Mouse (Mus musculus) embryonic fibroblast, embryonic 13.5 days (primary cell): ENCODE results near the gene Zfp462. TPM values are rescaled to one million over a fixed set of nuclear protein-coding genes. Genes with fewer than 3 reads are reported as not detected.

ENCODE experiments used
- H3K27ac ChIP-seq: 2 replicates; pipeline ENCODE4 v1.5.1; 2012; ENCODE audit warnings: low read length, control low read depth, inconsistent platforms; ENCODE audit not compliant: insufficient read depth
- H3K4me1 ChIP-seq: 2 replicates; pipeline ENCODE4 v1.6.1; 2011; ENCODE audit warnings: low read length; ENCODE audit not compliant: control insufficient read depth, insufficient read depth
- H3K4me3 ChIP-seq: 2 replicates; pipeline ENCODE4 v1.5.1; 2011; ENCODE audit warnings: mild to moderate bottlenecking, control low read depth, low read length; ENCODE audit not compliant: insufficient read depth
- CTCF ChIP-seq: IDR thresholded peaks from 2 replicates; pipeline ENCODE4 v1.5.1; 2011; ENCODE audit warnings: mild to moderate bottlenecking, control low read depth, low read length, moderate library complexity, borderline replicate concordance; ENCODE audit not compliant: insufficient read depth
- POLR2A ChIP-seq: IDR thresholded peaks from 2 replicates; pipeline ENCODE4 v1.6.1; 2011; ENCODE audit warnings: low read depth, mild to moderate bottlenecking, control low read depth, low read length, moderate library complexity
- polyA plus RNA-seq: library from polyadenylated mRNA; stranded (reverse); fragments of >200 nt; gene quantifications from 2 replicates; pipeline ENCODE4 v1.2.4, GENCODE M21; 2011; ENCODE audit warnings: low read depth; ENCODE audit not compliant: missing spikeins, insufficient read length

Gene Zfp462
- polyA plus RNA-seq, 1 experiment = 23.7 TPM

DNA sequence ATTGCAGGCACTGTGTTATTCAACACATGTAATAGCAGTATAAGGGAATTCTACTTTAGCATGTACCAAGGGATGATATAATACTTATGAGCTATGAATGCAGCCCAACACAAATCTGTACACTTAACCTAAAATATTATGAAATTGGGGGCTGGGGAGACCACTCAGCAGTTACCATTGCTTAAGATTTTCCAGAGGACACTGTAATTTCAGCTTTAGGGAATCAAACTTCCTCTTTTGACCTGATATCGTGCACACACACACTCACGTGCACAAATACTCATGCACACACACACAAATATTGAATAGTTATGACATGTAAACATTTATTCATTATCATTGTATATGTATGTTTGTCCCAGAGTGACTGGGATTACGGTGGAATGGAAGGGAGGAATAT, 179.3 kb downstream of the Zfp462 start:
- TF ChIP-seq POLR2A (no peak), CTCF (no peak)
- Histone ChIP-seq H3K4me1 (no peaks in the 10 kb centered on the region), H3K4me3 (no peak overlapping the region), H3K27ac (no peak overlapping the region)

DNA sequence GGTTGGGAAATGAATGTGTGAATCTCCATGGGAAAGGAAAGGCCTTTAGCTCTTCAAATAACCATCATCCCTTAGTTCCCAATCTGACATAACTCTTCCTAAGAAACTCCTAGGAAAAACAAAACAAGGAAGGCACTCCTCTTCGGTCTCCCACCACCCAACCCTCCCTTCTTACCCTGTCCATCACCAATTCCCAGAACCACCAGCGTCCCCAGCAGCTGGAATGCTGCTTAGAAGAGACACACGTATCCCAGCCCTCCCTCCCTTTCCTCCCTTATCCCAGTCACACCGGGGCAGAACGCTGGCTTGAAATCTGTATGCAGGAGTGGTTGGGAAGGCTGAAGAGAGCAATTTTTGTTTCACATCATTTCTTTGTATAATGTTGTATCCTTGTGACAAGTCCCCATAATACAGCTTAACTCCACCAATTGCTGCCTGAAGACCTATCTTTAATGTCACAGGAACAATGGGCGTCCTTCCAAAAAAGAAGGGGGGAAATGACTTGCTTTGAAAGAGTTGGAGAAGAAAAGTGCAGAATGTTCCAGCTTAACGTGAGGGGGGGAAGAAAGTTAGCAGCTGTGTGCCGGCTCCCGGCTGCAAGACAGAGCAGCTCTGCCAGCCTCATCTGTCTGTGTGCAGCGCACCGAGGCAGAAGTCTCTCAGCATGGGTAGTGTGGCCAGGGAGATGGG, 180.3 kb downstream of the Zfp462 start:
- TF ChIP-seq POLR2A (no peak), CTCF (no peak)
- Histone ChIP-seq H3K4me1 (no peaks in the 10 kb centered on the region), H3K4me3 (no peak overlapping the region), H3K27ac (no peak overlapping the region)

DNA sequence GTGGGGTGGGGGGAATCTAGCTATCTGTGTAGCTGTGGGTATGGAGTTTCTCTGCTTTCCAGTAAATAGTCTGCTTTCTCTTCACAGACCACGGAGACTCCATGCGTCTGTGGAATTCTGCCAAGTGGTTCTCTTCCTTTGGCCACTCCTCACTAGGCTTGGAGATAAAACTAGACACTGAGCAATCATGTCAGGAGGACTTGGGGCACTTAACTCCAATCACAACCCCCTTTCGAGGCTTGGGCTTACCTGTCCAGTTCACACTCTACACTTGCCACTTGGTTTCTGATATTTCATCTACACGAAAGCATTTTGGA, 180.8 kb downstream of the Zfp462 start:
- no peak for TF ChIP-seq POLR2A
- TF ChIP-seq CTCF = no peak
- no peaks in the 10 kb centered on the region for H3K4me1 ChIP-seq
- H3K4me3 ChIP-seq = no peak overlapping the region
- no peak overlapping the region for H3K27ac ChIP-seq

DNA sequence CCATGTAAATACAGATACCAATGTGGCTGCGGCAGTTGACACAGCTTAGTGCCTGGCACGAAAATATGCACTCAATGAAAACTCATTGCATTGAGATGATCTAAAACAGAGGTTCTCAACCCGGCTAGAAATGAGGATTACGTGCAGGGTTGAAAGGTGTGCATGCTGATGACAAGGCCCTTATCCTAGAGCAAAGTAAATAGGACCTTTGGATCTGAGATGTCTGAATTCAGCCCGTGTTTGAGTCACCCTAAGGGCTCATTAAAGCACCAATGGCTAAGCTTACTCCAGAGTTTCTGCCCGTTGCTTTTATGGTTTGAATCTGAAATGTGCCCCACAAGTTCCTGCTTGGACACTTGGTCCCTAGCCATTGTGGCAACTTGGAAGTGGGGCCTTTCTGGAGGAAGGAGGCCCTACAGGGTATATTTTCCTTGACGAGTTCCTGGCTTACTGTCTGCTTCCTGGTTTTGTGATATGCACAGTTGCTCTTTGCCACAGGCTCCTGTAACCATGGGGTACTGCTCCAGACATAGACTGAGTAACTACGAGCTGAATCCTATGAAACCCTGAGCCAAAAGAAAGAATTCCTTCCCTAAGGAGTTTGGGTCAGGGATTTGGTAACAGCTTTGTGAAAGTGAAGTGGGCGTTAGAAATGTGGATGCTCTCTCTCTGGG, 182.5 kb downstream of the Zfp462 start:
- Histone ChIP-seq H3K4me1 (no peaks in the 10 kb centered on the region), H3K4me3 (no peak overlapping the region), H3K27ac (no peak overlapping the region)
- TF ChIP-seq POLR2A (no peak), CTCF (no peak)

DNA sequence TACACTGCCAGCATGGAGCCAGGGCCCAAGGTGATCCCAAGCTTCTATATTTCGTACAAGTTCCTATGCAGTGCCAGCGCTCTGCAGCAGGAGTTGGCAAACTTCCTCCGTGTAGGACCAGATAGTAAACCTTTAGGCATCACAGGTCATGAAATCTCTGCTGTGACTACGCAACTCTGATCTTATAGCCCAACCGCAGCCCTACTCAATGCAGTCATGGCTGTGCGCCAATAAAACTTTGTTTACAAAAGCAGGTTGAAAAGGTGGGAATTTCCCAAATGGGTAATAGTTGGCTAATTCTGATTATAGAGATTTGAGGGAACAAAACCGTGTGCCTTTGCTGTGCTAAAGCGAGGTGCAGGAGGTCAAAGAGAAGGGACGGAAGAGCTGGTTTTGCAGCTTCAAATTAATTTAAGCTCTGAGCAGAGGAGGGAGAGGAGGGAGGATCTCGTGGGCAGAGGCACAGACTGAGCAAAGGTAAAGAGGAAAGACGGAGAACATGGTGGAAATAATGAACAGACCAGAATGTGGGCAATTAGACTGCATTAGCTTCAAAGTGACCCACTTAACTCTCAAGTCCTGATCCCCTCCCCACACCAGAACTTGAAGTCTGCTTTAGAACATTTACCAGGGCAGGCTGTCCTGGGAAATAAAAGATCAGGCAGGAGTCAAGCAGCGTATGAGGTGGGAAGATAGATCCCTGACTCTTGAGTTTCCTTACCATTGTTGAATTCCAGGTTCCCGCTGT, 183.4 kb downstream of the Zfp462 start:
- TF ChIP-seq CTCF = no peak
- no peak for TF ChIP-seq POLR2A
- Histone ChIP-seq H3K4me1 (no peaks in the 10 kb centered on the region), H3K4me3 (no peak overlapping the region), H3K27ac (no peak overlapping the region)
